Mouse (Mus musculus) layer of hippocampus, adult 8-10 months (tissue): ENCODE data around the gene Lamtor5. TPM values are rescaled to one million over a fixed set of nuclear protein-coding genes. Genes with fewer than 3 reads are reported as not detected.
"Not testable (repeated sequence)": the region's sequence is repeated elsewhere in the genome, so short reads cannot be mapped to it uniquely, and the experiment has no call there.

Source experiments
- DNase-seq, 2 experiments: peaks; one replicate each; pipeline ENCODE4 v3.0.0; 2022; ENCODE audit warnings: low spot score in 2 of 2
- total RNA-seq, 4 experiments: library from RNA; stranded (reverse); gene quantifications; 2 replicates each; pipeline ENCODE4 v1.2.4; 2022

Lamtor5 gene
- total RNA-seq, 4 experiments from 2014 or later, result 59.9 to 73.1 (median 66.1) TPM

GRCm38 (mm10) chr3:107266814-107267345 lies 11.8 kb upstream of the Lamtor5 start:
- DNase-seq, result no peak

DNA sequence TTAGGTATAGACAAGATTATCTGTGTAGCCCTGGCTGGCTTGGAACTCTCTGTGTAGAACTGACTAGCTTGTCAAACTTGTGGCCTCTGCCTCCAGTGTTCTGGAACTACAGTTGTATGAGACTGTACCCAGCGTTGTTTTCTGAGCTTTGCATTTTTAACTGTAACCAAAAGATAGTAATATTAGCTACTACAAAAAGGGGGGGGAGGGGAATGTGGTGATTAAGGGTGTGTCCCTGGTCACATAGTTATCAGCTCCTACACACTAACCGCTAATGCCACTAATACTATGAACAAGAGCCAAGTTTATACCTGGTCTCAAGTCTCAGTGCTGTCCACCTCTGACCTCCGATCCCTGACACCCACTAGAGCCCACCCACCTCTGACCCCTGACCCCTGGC lies 6.2 kb upstream of the Lamtor5 start:
- no peak for DNase-seq

DNA sequence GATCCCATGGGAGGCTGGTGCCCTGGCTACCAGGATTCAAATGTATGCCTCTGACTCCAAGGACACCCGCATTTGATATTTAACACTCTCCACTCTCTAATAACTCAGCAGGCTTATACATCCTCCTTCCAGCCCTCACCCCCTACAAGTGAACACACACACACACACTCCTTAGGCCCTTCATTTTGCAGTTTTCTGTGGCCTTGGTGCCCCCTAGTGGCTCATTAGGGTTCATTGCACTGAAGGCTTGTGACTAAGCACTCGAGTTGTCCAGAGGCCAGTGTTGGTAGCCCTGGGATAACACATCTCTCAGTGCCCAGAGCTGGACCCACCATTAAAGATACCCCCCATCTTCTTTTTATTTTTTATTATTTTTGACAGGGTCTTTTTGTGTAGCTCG lies 4.8 kb upstream of the Lamtor5 start:
- peak; percentile 71 to 80 for DNase-seq

DNA sequence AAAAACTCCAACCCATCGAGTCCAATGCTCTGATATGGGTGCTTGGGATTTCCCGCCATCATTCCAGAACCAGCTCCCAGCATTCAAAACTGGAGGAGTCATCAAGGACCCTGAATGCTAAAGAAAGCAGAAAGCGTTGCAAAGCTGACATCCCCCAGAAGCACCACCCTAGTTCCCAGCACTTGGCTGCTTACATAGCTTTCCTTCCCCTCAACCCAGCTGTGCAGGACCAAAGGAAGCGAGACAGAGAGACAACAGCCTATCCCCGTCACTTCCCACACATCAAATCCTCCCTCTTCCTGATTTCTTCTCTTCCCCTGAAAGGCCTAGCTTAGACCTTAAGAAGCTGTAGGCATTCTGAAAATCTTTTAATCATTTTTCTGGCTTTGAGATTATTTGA lies 3.3 kb upstream of the Lamtor5 start:
- no peak for DNase-seq

- no peak for DNase-seq
These were observed 2.7 kb upstream of the Lamtor5 start for GRCm38 (mm10) chr3:107275996-107276395.

DNA sequence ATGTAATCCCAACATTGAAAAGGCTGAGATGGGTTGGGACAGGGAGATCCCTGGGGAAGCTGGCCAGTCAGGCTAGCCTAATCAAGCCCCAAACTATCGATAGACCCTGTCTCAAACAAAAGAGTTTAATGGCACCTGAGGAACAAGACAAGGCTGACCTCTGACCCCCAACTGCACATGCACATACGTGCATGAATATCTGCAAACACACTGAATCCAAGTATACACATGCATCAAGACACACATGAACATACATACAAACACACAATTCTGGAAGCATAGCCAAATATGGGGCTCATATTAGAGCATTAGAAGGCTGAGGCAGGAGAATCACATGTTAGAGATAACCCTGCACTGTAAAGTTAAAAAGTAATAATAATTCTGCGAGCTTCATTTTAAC lies 2.0 kb upstream of the Lamtor5 start:
- DNase-seq, result no peak

DNA sequence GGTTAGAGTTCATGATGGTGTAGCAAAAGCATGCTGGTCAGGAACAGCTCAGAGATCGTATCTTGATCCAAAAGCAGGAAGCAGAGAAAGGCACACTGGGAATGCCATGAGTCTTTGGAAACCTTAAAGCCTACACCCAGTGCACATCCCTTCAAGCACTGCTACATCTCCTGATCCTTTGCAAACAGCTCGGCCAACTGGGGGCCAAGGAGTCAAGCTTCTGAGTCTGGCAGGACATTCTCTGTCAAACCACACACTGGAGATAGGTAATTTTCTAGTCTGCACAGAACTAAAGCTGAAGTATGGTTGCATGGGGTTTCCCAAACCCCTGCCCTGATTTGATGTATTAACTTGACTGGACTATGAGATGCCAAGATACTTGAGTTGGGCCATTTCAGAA lies 7.5 kb downstream of the Lamtor5 start:
- DNase-seq, result no peak

DNA sequence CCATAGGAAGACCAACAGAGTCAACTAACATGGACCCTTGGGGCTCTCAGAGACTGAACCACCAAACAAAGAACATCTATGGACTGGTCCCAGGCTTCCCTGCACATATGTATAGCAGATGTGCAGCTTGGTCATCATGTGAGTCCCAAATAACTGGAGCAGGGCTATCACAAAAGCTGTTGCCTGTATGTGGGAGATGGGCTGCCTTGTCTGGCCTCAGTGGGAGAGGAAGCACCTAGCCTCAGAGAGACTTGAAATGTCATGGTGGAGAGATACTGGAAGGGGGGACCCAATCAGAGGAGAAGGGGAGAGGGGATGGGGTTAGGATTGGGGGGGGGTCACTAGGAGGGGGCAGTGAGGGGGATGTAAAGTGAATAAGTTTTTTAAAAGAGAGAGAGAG lies 8.7 kb downstream of the Lamtor5 start:
- no peak for DNase-seq

DNA sequence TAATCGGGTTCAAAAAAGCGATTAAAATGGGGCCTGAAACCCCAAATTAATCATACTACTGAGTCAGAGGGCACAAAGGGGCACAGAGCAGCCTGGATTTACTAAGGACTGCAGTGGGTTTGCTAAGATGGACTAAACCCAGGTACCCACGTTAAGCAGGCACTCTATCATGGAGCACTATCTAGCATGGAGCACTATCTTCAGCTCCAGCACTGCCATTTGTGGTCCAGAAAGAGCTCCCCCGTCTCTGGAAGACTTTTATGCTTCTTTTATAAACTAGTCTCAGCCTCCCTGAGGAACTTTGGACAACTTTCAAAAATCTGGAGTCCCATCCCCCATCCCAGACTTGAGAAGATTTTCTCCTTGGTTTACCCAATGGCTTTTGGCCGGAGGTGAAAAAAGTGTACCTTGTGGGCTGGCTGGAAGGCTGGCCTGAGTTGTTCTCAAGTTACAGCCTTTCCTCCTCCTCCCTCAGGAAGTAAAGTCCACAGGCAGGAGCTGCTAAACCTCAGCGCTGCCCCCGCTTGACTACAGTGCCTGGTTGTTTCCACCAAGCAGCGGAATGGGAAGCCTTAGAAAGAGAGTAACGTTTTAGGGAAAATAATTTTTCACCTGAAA lies 12.2 kb downstream of the Lamtor5 start, which contains the start of gene Slc16a4:
Slc16a4 (plus strand) TSS at position 467 of the 618 bp plus-strand sequence.
- no peak for DNase-seq

DNA sequence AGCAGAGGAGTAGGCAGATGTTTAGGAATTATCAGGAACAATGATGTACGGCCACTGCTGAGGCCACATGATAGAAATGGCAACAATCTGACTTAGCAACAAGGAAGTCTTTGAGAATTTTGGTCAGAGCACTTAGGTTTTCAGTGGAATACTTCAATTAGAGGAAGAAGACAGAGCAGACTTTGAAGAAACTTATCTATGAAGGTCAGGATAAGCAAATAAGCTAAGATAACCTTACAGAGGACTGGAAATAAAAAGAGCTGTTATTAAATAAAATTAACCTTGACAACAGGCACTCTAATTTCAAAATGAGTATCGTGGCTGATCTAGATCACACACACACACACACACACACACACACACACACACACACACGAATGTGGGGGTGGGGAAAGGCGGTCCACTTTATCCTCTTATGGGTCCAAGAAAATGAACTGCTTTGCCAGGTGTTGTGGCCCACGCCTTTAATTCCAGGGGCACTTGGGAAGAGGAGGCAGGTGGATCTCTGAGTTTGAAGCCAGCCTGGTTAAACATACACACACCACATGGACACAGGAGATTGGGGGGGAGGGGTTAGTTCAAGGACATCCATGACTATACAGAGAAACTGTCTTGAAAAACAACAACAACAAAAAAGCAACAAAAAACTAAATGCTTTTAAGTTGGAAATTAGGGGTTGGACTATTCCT lies 17.2 kb downstream of the Lamtor5 start:
- no peak for DNase-seq

DNA sequence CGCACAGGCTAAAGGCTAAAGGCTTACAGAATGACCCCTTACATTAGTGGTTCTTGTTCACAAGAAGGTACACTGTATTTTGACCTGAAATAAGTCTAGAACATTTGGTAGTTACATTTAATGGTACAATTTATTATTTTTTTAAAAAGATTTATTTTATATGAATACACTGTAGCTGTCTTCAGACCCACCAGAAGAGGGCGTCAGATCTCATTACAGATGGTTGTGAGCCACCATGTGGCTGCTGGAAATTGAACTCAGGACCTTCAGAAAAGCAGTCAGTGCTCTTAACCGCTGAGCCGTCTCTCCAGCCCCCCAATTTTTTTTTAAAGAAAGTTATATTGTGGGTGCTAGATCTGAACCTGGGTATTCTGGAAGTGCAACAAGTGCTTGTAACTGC lies 18.3 kb downstream of the Lamtor5 start:
- not testable (repeated sequence) for DNase-seq

GRCm38 (mm10) chr3:107317338-107317737 lies 38.7 kb downstream of the Lamtor5 start:
- DNase-seq, result no peak

- no peak for DNase-seq
These were observed 42.5 kb downstream of the Lamtor5 start for GRCm38 (mm10) chr3:107321141-107321540.

- no peak for DNase-seq
These were observed 43.1 kb downstream of the Lamtor5 start for GRCm38 (mm10) chr3:107321776-107322175.

DNA sequence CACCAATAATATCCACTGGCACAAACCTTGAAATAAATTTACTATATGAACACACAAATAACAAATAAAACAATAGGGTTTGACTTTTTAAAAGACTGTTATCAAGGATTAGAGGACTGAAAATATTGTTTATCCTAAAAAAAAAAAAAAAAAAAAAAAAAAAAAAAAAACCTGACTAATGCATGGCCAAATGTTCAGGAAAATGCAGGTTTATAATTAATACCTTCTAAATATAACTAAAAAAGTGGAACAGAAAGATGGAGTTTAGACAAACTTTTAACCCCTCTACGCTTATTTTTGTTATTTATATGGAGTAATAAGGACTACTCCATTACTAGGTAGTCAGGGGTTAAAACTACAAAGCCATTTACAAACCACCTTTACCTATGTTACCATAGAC lies 47.8 kb downstream of the Lamtor5 start:
- no peak for DNase-seq

- DNase-seq, result peak; percentile 9
These were observed 52.1 kb downstream of the Lamtor5 start for GRCm38 (mm10) chr3:107330503-107331424.

DNA sequence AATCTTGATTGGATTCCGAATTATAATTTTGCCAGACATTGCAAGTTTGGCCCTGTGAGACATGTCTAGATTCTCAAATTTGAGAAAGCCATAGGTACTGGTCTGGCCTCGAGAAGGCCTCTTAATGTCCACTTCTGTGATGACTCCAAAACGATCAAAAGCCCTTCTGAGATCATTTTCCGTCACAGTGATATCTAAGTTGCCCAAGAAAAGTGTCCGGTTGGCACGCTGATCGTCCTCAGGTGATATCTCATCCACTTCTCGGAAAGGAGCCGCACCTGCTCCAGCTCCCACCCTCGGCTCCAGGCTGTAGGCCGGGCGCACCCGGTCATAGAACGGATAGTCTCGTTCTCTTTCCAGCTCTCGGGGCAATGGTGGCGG lies 53.1 kb downstream of the Lamtor5 start:
- DNase-seq, result no peak

GRCm38 (mm10) chr3:107332127-107332959 lies 53.7 kb downstream of the Lamtor5 start:
- peak in 1 of 2 experiments; percentile 30 for DNase-seq

- DNase-seq, result peak; percentile 97 to 99
These were observed 54.3 kb downstream of the Lamtor5 start for GRCm38 (mm10) chr3:107332960-107333380.
